1 mouse cellular context compared by ENCODE assay signal in the genomic region with DNA sequence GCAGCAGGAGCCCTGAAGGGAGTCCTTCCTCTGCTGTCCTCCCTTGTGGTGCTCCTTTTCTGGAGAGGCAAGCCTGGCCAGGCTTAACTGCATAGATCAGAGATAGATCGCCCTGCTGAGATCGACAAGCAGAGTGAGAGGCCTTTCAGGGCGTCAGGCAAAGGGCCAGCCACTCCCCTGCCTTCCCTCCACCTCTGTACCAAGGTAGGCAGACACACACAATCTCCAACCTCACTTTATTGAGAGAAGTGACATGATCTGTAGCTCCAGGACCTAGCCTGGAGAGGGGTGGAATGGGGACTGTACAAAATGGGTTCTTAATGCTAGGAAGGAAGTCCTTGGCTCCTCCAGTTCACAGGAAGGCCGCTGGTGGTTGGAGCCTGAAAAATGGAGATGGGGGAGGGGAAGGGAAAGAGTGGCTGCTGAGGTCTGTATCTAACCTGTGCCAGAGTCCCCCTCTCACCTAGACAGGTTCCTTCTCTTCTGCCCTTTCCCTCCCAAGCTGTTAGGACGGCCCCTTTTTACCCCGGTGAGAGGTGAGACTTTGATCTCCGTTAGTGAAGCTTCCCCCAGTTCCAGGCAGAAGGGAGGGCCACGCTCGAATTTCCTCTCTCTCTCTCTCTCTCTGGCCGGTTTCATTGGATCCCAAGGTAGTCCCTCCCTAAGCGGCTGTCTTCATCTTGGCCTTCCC.
A peak's percentile ranks its signal among the peaks of the same experiment; 100 is the strongest.
TF ChIP-seq lines count a peak whose summit lies in the region.

No protein-coding gene starts in this region.

TF ChIP-seq in MEL, 35 proteins besides CTCF, POLR2A, EP300 and RAD21:
- TF ChIP-seq RCOR1 (IDR thresholded peaks at IDR 0.05; ENCODE audit: low read depth, low read length) (no peak), NRF1 (IDR thresholded peaks at IDR 0.05; ENCODE audit: insufficient read depth, low read depth, low read length, poor library complexity, severe bottlenecking) (no peak), POLR2AphosphoS2 (IDR thresholded peaks at IDR 0.05; ENCODE audit: low read length) (peak; percentile 88; the same call in 1 of the 2 replicates), USF1 (IDR thresholded peaks at IDR 0.05; ENCODE audit: low read depth, low read length) (no peak), MAZ (IDR thresholded peaks at IDR 0.05; ENCODE audit: low read depth, low read length) (no peak), SMC3 (IDR thresholded peaks at IDR 0.05; ENCODE audit: low read depth, low read length) (no peak; the same call in 1 of the 2 replicates), TBP (IDR thresholded peaks at IDR 0.05; ENCODE audit: low read depth, low read length) (no peak), POLR2AphosphoS5 (IDR thresholded peaks at IDR 0.05; ENCODE audit: borderline replicate concordance, low read depth, low read length) (no peak), ZKSCAN1 (IDR thresholded peaks at IDR 0.05; ENCODE audit: low read depth, low read length) (no peak), MEF2A (IDR thresholded peaks at IDR 0.05; ENCODE audit: extremely low read depth, insufficient replicate concordance, low read depth, low read length, poor library complexity, severe bottlenecking) (no peak), SIN3A (IDR thresholded peaks at IDR 0.05; ENCODE audit: low read length) (no peak), ZMIZ1 (IDR thresholded peaks at IDR 0.05; ENCODE audit: low read depth, low read length) (peak; percentile 21; the same call in 1 of the 2 replicates), MAFK (IDR thresholded peaks at IDR 0.05; ENCODE audit: borderline replicate concordance, low read depth, low read length) (no peak), TCF12 (IDR thresholded peaks at IDR 0.05; ENCODE audit: low read depth, low read length) (no peak), MXI1 (IDR thresholded peaks at IDR 0.05; ENCODE audit: low read depth, low read length) (no peak)
